Mouse (Mus musculus) kidney, embryonic 14.5 days (tissue): Measurements from ENCODE around the gene Hnrnpab. TPM values are rescaled to one million over a fixed set of nuclear protein-coding genes. Genes with fewer than 3 reads are reported as not detected.
"Not testable (repeated sequence)": the region's sequence is repeated elsewhere in the genome, so short reads cannot be mapped to it uniquely, and the experiment has no call there.

Experiments used
- ATAC-seq: fragments of 200-750 bp; cut with Nextera tagmentation; 2 replicates; pipeline ENCODE4 v1.8.0; 2017; ENCODE audit warnings: moderate number of reproducible peaks, mild to moderate bottlenecking, moderate TSS enrichment, moderate library complexity; ENCODE audit not compliant: low FRiP score, low TSS enrichment
- H3K27ac ChIP-seq: fragments of 300-500 bp; sonication (generic); 2 replicates; pipeline ENCODE4 v1.5.1; 2014; ENCODE audit warnings: low read depth, mild to moderate bottlenecking, low read length, moderate library complexity, mixed read lengths
- H3K27me3 ChIP-seq: fragments of 300-500 bp; sonication (generic); 2 replicates; pipeline ENCODE4 v1.6.1; 2014; ENCODE audit warnings: mild to moderate bottlenecking, low read length; ENCODE audit not compliant: control insufficient read depth, insufficient read depth
- H3K36me3 ChIP-seq: fragments of 300-500 bp; sonication (generic); 2 replicates; pipeline ENCODE4 v1.6.1; 2014; ENCODE audit warnings: low read length, mixed read lengths; ENCODE audit not compliant: control insufficient read depth, insufficient read depth
- H3K4me1 ChIP-seq: fragments of 300-500 bp; sonication (generic); 2 replicates; pipeline ENCODE4 v1.6.1; 2014; ENCODE audit warnings: low read length, mixed read lengths; ENCODE audit not compliant: control insufficient read depth, insufficient read depth
- H3K4me2 ChIP-seq: fragments of 300-500 bp; sonication (generic); replicated peaks from 2 replicates; pipeline ENCODE4 v1.6.1; 2014; ENCODE audit warnings: low read depth, mild to moderate bottlenecking, low read length
- H3K4me3 ChIP-seq: fragments of 300-500 bp; sonication (generic); 2 replicates; pipeline ENCODE4 v1.5.1; 2014; ENCODE audit warnings: mild to moderate bottlenecking, low read length
- H3K9ac ChIP-seq: fragments of 300-500 bp; sonication (generic); 2 replicates; pipeline ENCODE4 v1.6.1; 2014; ENCODE audit warnings: low read depth, mild to moderate bottlenecking, low read length, moderate library complexity
- H3K9me3 ChIP-seq: fragments of 300-500 bp; sonication (generic); 2 replicates; pipeline ENCODE4 v1.6.1; 2016; ENCODE audit warnings: low read length; ENCODE audit not compliant: control insufficient read depth
- WGBS: fragments of 180-500 bp; shearing (Covaris S2); extraction: QIAGEN DNeasy Blood & Tissue Kit; methylation state at CpG from one replicate; pipeline ENCODE4 v1.1.7; 2014; 5-methylcytosine and 5-hydroxymethylcytosine counted together
- polyA plus RNA-seq: library from polyadenylated mRNA; unstranded; fragments of >200 nt; fragmentation: Nextera tagmentation; extraction: Ambion mirVana; gene quantifications from 2 replicates; pipeline ENCODE4 v1.2.1, GENCODE M21; 2014

Gene Hnrnpab
- polyA plus RNA-seq, 1 experiment from 2014 or later, result 680 TPM

DNA sequence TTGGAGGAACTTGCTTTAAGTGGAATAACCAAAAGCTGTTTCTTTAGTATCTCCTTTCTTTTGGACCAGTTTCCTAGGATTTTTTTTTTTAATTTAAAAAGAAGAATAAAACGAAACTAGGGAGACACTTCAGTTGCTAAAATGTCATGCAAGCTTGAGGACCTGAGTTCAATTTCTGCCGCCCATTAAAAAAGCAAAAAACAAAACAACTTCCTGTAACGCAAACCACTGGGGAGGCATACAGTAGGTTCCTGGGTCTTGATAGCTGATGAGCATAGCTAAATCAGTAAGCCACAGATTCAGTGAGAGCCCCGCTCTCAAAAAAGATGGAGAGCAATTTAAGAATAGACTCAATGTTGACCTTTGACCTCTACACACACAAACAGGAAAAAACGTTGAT, 31.9 kb upstream of the Hnrnpab start:
- ATAC-seq, result no peak
- peaks cover 9% of the 10 kb centered on the region; the same call in 1 of the 2 replicates for H3K36me3 ChIP-seq
- 71% methylated on average over 5 of the region's 5 CpGs for WGBS
- H3K4me2 ChIP-seq, result no peak overlapping the region; the same call in 1 of the 2 replicates
- H3K27me3 ChIP-seq, result no peaks in the 10 kb centered on the region
- no peak overlapping the region for H3K4me3 ChIP-seq
- peaks cover 15% of the 10 kb centered on the region; the same call in 1 of the 2 replicates for H3K4me1 ChIP-seq
- H3K9ac ChIP-seq, result peak overlapping the region; percentile 20; the same call in 1 of the 2 replicates
- peak overlapping the region; percentile 65; the same call in 1 of the 2 replicates for H3K27ac ChIP-seq
- H3K9me3 ChIP-seq, result no peaks in the 10 kb centered on the region

GRCm38 (mm10) chr11:51637971-51638414, 31.3 kb upstream of the Hnrnpab start:
- no peaks in the 10 kb centered on the region for H3K9me3 ChIP-seq
- H3K4me3 ChIP-seq, result 0 out of 2 replicates have a peak overlapping the region, but pooled peaks have one; percentile 0
- H3K27me3 ChIP-seq, result no peaks in the 10 kb centered on the region
- H3K4me2 ChIP-seq, result peak overlapping the region; percentile 28
- peaks cover 6% of the 10 kb centered on the region; the same call in 1 of the 2 replicates for H3K36me3 ChIP-seq
- peak overlapping the region; percentile 65; the same call in 1 of the 2 replicates for H3K27ac ChIP-seq
- 5% methylated on average over 17 of the region's 17 CpGs for WGBS
- H3K9ac ChIP-seq, result peak overlapping the region; percentile 20; the same call in 1 of the 2 replicates
- peaks cover 15% of the 10 kb centered on the region; the same call in 1 of the 2 replicates for H3K4me1 ChIP-seq
- peak; percentile 34; the same call in 1 of the 2 replicates for ATAC-seq

DNA sequence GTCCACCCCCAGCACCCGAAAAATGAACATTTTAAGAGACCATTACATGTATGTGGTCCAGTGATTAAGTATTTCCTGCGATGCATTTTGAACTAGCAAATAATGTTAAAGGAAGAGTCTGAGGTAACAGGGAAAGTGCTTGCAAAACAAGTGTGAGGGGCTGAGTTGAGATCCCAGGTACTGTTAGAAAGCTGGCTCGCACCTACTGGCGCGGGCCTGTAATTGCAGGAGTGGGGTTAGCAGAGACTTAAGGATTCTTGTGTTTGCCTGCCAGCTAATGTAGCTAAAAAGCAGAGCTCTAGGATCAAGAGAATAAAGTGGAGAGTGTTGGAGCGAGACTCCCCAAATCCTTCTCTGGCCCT, 29.7 kb upstream of the Hnrnpab start:
- Histone ChIP-seq H3K36me3 (no peaks in the 10 kb centered on the region), H3K4me3 (peak overlapping the region; percentile 71), H3K4me1 (peaks cover 20% of the 10 kb centered on the region; the same call in 1 of the 2 replicates), H3K27ac (peak overlapping the region; percentile 51; the same call in 1 of the 2 replicates), H3K27me3 (no peaks in the 10 kb centered on the region), H3K9me3 (no peaks in the 10 kb centered on the region), H3K4me2 (peak overlapping the region; percentile 57), H3K9ac (peak overlapping the region; percentile 75)
- peak; percentile 32; the same call in 1 of the 2 replicates for ATAC-seq
- WGBS, result 5% methylated on average over 6 of the region's 6 CpGs

GRCm38 (mm10) chr11:51635525-51636322, 29.1 kb upstream of the Hnrnpab start, which contains the start of gene Rmnd5b:
Gene Rmnd5b (minus strand): TSS chr11:51635896.
- Histone ChIP-seq H3K4me1 (peaks cover 20% of the 10 kb centered on the region; the same call in 1 of the 2 replicates), H3K27ac (peak within 1 kb of the TSS; percentile 51), H3K4me3 (peak within 1 kb of the TSS; percentile 71), H3K36me3 (no peaks in the 10 kb centered on the region), H3K27me3 (no peaks in the 10 kb centered on the region), H3K9ac (peak within 1 kb of the TSS; percentile 75), H3K4me2 (peak within 1 kb of the TSS; percentile 57), H3K9me3 (no peaks in the 10 kb centered on the region)
- under 1% methylated on average over 61 of the region's 61 CpGs for WGBS
- peak; percentile 70 for ATAC-seq

GRCm38 (mm10) chr11:51635127-51635524, 28.5 kb upstream of the Hnrnpab start:
- Histone ChIP-seq H3K27me3 (no peaks in the 10 kb centered on the region), H3K4me3 (peak overlapping the region; percentile 71), H3K4me2 (peak overlapping the region; percentile 57), H3K4me1 (peaks cover 20% of the 10 kb centered on the region; the same call in 1 of the 2 replicates), H3K36me3 (no peaks in the 10 kb centered on the region), H3K9me3 (no peaks in the 10 kb centered on the region), H3K27ac (peak overlapping the region; percentile 51; the same call in 1 of the 2 replicates), H3K9ac (peak overlapping the region; percentile 75)
- ATAC-seq, result no peak
- 19% methylated on average over 6 of the region's 6 CpGs for WGBS

DNA sequence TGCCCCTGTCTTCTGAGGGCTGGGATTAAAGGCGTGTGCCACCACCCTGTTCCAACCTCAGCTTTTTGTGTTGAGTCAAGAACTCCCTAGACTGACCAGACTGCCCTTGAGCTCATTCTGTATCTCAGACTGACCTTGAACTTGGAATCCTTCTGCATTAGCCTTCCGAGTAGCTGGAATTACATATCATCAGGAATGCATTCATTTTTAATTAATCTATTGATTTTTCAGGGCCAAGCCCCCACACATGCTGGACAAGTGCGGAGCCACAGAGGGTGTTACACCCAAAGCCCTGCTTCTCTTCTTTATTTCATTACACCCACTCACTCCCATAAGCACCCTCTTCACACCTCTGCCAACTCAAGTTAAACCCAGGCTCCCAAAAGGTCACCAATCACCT, 27.1 kb upstream of the Hnrnpab start:
- no peak for ATAC-seq
- no peaks in the 10 kb centered on the region for H3K9me3 ChIP-seq
- no peaks in the 10 kb centered on the region for H3K27me3 ChIP-seq
- no peak overlapping the region for H3K9ac ChIP-seq
- no peak overlapping the region for H3K4me3 ChIP-seq
- 90% methylated on average over 3 of the region's 3 CpGs for WGBS
- peaks cover 4% of the 10 kb centered on the region; the same call in 1 of the 2 replicates for H3K36me3 ChIP-seq
- H3K4me1 ChIP-seq, result peaks cover 20% of the 10 kb centered on the region; the same call in 1 of the 2 replicates
- H3K27ac ChIP-seq, result no peak overlapping the region
- no peak overlapping the region for H3K4me2 ChIP-seq

GRCm38 (mm10) chr11:51633200-51633599, 26.6 kb upstream of the Hnrnpab start:
- not testable (repeated sequence) for H3K27me3 ChIP-seq, ATAC-seq, H3K4me3 ChIP-seq, H3K9me3 ChIP-seq, H3K9ac ChIP-seq, H3K36me3 ChIP-seq, H3K27ac ChIP-seq, H3K4me2 ChIP-seq
- H3K4me1 ChIP-seq, result peaks cover 15% of the 10 kb centered on the region; the same call in 1 of the 2 replicates
- WGBS, result 92% methylated on average over 7 of the region's 7 CpGs

DNA sequence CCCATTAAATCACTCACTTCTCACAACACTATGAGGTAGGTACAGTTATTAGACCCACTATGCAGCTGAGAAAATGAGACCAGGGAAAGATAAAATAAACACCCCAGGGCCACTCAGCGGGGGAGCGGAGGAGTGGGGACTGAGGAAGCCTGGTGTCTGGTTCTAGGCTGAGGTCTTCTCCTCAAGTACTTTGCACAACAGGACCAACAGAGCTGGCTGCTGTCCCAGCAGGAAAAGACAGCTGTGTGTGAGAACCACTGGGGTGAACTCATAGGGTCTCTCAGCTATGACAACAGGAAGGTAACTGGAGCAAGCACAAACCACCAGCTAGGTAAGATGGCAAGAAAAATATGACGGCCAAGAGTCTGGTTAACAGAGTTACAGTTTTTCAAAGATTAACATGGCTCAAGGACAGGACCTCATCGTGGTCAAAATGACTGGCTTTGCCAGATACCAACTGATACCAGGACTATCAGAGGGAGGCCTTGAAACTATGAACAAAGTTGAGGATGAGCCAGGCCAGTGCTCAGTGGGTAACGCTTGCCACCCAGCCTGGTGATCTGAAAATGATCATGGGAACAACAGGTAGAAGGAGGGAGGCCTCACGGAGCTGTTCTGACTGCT, 25.6 kb upstream of the Hnrnpab start:
- peaks cover 9% of the 10 kb centered on the region; the same call in 1 of the 2 replicates for H3K4me1 ChIP-seq

More for the DNA sequence above, 25.6 kb upstream of the Hnrnpab start:
- WGBS, result 70% methylated on average over 6 of the region's 6 CpGs
- H3K27me3 ChIP-seq, result no peaks in the 10 kb centered on the region
- H3K27ac ChIP-seq, result peak overlapping the region; percentile 53
- H3K4me2 ChIP-seq, result no peak overlapping the region
- no peak for ATAC-seq
- no peak overlapping the region for H3K4me3 ChIP-seq
- no peak overlapping the region for H3K9ac ChIP-seq
- H3K9me3 ChIP-seq, result no peaks in the 10 kb centered on the region
- H3K36me3 ChIP-seq, result peaks cover 14% of the 10 kb centered on the region
